Mouse (Mus musculus): ENCODE data around the gene Zfp68.
"Not testable (repeated sequence)": the region's sequence is repeated elsewhere in the genome, so short reads cannot be mapped to it uniquely, and the experiment has no call there.

The Zfp68 gene

DNA sequence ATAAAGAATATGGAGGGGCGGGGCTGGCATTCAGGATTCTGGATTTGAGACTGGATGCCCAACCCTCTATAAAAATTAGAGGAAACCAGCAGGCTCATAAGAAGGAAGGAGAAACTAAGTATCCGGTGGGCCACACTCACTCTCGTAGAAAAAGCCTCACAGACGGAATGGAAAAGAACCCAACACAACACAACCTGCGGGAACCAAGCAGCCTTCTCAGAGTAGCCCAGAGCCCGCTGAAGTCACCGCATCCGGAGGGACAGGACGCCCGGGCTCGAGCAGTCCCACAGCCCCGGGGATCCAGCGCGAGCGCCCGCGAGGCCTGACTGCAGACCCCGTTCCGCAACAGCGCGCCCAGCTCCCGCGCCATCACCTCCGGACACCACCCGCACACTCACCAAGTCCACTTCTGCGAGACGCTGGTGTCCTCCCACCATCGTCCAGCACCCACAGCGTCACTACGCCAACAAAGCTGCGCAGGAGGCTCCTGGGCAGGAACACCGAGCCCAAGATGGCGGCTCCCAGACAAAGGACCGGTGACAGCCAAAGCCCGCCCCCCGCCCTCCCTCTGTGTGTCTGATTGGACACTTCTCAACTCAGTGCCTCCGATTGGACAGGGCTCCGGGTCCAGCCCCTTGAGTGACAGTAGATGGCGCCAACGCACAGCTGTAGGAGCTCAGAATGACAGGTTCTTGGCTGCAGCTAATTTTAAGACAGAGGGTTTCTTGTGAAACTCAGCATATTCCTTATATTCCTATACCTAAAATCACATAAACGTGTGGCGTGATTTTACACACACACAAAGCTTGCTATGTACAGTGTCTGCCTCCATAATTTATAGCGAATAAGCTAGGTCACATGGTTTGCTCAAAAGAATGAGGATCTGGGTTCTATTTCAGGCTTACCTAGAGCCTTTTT lies at the start of gene Zfp68:
TSS of gene Zfp68 (minus strand) at position 551 of the 918 bp plus-strand sequence.
- peak; percentile 92 to 94 for DNase-seq (ENCODE audit: low spot score in 2 of 2)

DNA sequence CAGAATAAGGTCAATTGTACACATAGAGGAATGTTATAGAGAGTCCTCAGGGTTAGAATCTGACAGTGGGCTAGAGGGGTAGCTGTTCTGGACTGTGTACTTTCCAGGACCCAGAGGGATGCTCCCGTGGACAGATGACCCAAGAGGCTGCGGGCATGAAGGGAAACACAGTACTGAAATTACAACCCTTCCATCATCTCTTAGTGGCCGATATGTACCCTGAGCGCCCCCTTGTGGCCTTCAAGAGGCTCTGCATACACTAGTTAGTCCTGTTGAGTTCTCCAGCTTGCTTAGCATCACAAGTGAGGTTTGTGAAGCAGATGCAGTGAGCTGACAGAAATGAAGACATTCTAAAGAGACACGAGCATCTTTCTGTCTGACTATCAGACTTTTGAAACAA lies 39.4 kb upstream of the Zfp68 start:
- DNase-seq (ENCODE audit: low spot score in 2 of 2), result peak; percentile 11 to 50

DNA sequence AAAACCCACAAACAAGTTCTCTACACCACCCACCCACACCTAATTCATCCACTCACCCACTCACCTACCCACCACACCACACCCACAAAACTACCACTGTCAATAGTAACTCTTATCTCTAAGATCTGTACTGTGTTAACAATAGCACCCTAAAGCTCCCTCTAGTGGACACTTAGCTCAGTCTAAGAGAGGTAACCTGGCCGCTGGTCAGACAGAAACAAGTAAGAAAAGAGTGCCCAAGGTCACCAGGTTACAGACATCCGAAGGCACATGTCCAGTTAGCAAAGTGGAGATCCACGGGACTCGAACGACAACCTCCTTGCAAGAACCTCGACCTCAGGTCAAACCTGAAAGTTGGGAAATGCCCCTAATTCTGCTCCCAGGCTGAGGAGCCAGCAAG lies 38.3 kb upstream of the Zfp68 start:
- peak; percentile 27 to 30 for DNase-seq (ENCODE audit: low spot score in 2 of 2)

DNA sequence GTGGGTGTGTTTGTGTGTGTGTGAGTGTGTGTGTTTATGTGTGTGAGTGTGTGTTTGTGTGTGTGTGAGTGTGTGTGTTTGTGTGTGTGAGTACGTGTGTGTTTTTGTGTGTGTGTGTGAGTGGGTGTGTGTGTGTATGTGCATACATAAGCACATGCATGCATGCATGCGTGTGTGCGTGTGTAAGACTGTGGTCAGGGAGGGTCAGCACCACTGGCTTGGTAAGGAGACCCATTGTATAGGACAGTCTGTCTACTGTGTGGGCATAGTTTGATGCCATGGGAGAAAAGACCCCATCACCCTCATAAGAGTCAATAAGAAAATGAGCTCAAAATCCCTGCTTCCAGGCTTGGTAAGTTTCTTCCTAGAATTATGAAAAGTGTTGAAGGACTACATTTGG lies 37.8 kb upstream of the Zfp68 start:
- DNase-seq (ENCODE audit: low spot score in 2 of 2), result no peak

DNA sequence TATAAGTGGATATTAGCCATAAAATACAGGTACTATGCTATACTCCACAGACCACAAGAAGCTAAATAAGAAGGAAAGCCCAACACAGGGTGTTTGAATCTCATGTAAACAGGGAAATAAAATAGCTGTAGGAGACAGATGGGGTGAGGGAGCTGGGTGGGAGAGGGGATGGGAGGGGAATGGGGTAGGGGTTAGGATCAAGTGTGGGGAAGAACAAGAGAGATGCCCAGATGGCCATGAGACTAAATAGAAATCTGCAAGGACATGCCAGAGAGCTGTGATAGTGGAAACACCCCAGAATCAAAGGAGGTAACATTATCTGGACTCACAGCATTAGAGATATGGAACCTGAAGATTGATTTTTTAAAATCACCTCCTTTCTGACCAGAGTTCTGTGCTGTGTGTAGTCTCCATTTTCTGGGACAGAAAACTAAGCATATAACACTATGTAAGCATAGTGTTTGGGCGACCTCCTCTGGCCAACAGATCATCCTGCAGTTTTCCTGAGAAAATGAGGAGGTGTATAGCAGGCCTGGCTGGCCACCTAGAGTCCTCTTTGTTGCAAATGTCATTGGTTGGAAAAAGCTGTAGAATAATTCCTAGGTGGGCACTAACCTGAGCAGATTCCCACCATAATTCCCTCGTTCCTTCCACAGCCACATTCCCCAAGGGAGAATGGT lies 37.1 kb upstream of the Zfp68 start:
- peak; percentile 5 to 6 for DNase-seq (ENCODE audit: low spot score in 2 of 2)

DNA sequence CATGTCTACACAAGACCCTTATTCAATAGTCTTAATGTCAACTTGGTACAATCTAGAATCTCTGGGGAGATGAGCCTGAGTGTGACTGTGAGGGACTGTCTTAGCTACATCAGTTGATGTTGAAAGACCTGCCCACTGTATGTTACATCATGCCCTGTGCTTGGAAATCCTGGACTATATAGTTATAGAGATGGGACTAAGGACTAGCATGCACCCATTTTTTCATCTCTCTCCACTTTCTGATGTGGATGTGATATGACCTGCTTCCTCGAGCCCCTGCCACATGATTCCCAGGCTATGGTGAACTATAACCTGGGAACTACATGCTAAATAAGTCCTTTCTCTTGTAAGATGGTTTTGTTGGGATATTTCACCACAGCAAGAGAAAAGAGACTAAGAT lies 33.4 kb upstream of the Zfp68 start:
- no peak for DNase-seq (ENCODE audit: low spot score in 2 of 2)

DNA sequence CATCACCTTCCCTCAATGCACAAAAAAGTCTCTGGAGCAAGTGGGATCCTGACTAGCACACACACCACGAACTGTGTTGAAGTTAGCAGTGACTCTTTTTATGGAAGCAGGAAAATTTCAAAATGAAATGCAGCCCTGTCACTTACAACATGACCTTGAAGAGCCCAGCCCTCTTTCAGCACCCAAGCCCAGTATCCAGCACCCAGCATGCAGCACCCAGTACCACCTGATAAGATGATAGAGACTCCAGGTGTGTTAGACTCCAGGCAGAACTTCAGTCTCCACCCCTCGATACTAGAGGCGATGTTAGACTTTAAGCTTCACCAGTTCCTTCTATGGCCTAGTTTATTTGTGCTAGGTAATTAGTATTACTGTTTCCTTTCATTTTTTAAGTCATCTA lies 22.2 kb upstream of the Zfp68 start:
- DNase-seq (ENCODE audit: low spot score in 2 of 2), result no peak

DNA sequence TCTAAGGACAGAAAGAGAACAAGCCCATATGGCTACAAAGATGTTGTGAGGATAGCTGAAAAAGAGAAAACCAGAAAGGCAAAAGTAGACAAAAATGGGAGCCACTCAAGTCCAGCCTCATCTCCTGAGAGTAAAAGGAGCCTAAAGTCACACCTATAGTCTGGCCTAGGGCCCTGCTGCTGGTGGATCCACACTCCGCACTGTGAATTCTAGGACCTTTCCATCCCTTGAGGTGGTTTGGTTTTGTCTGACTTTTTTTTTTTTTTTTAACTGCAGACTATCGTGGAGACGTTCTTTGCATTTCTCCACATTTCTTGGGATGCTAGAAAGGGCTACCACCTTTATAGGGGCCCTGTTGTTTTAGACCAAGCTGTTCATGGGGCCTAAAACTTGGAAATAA lies 21.5 kb upstream of the Zfp68 start:
- no peak for DNase-seq (ENCODE audit: low spot score in 2 of 2)

DNA sequence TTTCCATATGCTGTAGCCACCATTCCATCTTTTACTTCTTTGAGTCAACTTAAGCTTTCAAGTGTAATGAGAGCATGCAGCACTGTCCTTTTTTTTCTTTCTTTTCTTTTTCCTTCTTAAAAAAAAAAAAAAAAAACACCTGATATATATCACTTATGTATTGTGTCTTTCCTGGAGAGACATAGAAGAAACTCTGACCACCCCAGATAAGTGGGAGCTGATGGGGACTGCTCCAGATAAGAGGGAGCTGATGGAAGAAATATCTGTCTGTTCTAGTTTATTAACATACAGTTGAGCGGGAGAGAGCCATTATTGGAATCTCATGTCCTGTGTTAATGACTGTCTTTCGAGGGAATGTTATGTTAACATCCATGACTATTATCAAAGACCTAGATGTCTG lies 16.9 kb upstream of the Zfp68 start:
- DNase-seq (ENCODE audit: low spot score in 2 of 2), result no peak

DNA sequence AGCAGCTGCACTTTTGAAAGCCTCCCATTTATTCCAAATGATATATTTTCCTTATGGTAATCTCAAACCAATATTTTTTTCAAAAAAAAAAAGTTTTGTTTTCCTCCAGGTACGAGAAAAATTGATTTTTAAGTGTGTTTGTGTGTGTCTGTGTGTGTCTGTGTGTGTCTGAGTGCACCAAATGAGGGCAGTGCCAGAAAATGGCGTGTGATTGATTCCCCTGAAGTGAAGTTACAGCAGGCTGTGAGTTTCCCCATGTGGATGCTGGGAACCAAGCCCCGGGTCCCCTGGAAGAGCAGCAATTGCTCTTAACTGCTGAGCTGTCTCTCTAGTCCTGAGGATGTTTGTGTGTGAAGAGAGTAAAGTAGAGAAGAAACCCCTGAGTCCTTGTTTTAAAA lies 3.9 kb upstream of the Zfp68 start:
- no peak for DNase-seq (ENCODE audit: low spot score in 2 of 2)

DNA sequence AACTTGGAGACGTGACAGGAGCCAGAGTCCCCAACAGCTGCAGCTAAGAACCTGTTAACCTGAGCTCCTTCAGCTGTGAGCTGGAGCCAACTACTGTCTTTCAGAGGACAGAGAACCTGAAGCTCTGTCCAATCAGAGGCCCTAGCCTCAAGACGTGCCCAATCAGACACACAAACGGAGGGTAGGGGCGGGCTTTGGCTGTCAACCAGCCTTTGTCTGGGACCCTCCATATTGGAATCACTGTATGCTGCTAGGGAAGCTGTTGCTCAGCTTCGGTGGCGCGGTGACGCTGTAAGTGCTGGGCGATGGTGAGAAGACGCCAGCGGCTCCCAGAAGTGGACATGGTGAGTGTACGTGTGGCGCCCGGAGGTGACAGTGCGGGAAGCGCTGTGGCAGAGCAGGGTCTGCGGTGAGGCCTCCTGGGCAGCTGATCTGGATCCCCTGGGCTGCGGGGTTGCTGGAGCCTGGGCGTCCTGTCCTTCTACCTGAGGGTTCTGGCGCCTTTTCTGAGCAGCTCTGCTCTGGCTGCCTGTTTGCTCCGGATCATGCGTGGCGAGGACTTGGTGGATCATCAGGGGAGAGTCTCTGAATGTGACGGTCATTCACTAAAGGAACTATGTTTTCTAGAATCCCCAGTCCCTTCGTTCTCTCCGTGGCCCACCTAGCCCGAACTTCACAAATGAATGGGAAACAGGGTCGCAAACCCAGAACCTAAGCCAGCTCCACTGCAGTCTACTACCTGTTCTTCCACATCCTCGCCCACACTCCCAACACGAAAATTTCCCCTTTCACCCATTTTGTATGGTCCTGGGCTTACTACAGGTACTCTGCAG lies 3.3 kb upstream of the Zfp68 start, which contains the start of gene A430033K04Rik:
TSS of gene A430033K04Rik (plus strand) at position 215 of the 833 bp plus-strand sequence.
- DNase-seq (ENCODE audit: low spot score in 2 of 2), result peak; percentile 91

DNA sequence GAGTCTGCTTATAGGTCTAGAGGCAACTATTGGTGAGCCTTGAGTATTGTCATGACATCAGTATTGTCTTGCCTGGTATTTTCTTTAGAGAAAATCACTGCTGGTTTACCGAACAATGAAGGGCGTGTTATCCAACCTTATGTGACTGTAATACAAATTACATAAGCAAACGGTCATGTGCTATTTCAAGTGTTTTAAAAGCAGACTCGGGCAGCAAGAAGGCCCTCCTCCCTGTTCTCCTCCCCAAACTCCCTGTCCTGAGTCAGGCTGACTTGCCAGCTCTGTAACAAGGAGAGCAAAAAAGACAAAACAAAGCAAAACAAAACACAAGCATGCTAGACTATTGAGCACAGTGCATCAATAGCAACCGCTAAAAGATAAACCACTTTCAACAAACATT lies 1.3 kb upstream of the Zfp68 start:
- DNase-seq (ENCODE audit: low spot score in 2 of 2), result no peak

DNA sequence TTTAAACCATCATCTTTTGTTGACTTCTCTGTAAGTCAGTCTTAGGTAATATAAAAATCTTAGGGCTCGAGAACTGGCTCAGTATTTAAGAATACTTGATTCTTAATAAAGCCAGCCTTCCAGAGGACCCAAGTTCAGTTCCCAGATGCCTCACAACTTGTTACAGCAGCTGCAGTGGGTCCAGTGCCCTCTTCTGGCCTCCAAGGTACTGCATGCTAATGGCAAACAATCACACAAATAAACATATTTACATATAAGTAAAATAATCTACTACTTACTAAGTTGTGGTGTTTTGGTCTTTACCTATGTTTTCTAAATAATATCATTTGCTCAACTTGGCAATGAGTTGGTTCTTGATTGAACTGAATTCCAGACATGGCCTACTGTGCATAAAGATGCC lies 1.2 kb downstream of the Zfp68 start:
- peak in 1 of 2 experiments; percentile 8 for DNase-seq (ENCODE audit: low spot score in 2 of 2)

DNA sequence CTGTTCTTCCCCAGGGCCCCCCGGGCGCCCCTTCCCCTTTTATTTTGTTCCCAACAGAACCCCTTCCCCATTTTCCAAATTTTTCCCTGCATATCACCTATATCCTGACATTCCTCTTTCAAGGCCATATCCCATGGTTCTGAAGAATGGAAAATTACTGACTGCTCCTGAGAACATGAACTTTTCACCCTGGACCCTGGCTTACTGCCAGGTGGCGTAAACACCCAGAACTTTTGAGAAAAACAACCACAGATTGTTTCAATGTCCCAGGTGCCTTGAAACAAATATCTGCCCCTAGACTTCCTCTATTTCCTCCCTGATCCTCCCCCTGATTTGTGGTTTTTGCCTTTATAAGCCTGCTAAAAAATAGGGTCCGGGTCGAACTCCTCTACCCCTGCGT lies 32.2 kb downstream of the Zfp68 start:
- no peak for DNase-seq (ENCODE audit: low spot score in 2 of 2)

DNA sequence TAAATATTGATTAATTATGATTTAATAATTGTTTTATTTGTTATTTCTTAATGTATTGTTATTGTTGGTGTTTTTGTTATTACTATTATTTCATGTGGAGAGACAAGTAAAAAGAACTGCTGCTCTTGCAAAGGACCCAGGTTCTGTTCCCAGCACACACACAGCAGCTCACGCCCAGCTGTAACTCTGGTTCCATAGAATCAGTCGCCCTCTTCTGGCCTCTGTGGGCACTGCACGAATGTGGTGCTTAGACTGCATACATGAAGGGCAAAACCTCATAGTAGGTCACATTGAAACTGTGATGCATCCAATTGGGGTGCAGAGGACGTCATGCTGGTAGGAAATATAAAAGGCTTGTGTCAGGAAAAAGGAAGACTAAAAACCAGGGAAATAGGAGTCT lies 47.9 kb downstream of the Zfp68 start:
- DNase-seq (ENCODE audit: low spot score in 2 of 2), result peak in 1 of 2 experiments; percentile 4

DNA sequence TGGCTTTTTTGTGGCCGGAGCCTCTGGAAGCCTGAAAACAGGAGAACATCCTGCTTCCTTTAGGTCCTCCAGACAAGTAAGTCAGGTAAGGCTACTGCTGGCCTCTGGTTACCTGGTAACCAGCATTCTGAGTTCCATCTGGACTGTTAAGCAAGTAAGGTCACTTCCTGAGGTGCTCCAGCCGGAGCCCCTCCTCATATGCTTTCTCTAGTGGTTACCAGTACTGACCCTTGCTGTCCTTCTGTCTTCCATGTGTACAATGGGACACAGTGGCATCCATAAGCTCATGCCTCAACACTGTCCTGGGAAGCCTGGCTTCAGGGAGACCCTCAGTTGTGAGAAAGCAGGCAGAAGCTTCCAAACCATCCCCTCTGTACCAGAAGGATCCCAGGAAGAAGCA lies 54.9 kb downstream of the Zfp68 start, which contains the start of gene 1700123K08Rik:
TSS of gene 1700123K08Rik (minus strand) at position 101 of the 400 bp plus-strand sequence.
- not testable (repeated sequence) for DNase-seq (ENCODE audit: low spot score in 2 of 2)

All from spleen, postnatal 36 days (tissue).